Mouse (Mus musculus) frontal cortex, postnatal 36 days (tissue): ENCODE results near the gene Hjurp.
A peak's percentile ranks its signal among the peaks of the same experiment; 100 is the strongest.

ENCODE experiments used
- DNase-seq, 2 experiments: peaks; one replicate each; pipeline ENCODE4 v3.0.0; 2022; ENCODE audit warnings: low spot score in 2 of 2

Gene Hjurp

DNA sequence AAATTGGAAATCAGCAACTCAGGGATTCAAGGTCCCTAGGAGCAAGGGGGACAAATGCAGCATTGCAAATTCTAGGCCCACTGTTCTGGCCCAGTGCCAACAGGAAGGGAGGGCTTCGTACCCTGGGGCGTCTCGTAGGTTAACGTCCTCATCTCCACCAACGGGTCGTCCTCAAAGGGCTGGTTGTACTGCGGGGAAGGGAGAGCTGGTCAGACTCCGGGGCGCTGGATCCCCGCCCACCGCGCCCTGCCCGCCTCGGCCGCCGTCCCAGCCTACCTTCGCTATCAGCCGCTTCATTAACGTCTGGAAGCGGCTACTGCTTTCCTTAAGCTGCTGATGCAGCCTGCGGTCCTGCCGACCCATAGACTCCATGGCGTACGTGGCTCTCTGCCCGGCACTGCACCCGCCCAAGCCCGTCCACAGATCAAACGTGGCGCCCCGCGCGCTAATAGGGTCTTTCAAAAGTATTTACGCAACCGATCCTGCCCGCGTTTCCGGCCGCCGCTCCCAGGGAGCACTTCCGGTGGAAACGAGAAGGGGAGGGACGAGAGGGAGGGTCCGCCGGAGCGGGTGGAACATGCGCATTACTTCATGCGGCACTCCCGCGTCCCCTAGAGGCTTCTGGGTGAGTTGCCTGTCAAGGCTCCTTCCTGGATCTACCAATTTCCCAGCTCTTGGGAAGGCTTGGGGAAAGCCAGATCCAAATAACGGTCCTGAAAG, at the start of gene Hjurp, which contains the start of gene Trpm8:
Gene Hjurp (minus strand): TSS at position 536 of the 720 bp plus-strand sequence.
Gene Trpm8 (plus strand): TSS at position 564 of the 720 bp plus-strand sequence.
- peak; percentile 100 for DNase-seq

- no peak for DNase-seq
Observed at GRCm38 (mm10) chr1:88323101-88323500, 45.7 kb upstream of the Hjurp start.

DNA sequence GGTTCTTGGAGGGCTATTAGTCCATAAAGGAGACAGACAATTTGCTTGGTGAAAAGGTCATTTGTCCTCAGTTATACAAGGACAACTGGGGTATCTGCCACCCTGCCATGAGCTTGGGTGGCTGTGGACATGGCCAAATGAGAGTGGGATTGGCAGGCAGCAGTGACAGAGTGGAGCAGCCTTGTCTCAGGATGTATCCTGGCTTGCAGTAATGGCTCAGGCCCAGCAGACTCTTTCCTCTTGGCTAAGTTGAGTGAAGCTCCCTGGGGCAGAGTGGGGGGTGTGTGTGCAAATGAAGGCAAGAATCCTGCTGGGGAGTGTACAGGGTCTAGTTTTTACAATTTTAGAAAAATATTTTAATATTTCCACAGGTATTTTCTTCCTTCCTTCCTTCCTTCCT, 44.7 kb upstream of the Hjurp start:
- DNase-seq = no peak

DNA sequence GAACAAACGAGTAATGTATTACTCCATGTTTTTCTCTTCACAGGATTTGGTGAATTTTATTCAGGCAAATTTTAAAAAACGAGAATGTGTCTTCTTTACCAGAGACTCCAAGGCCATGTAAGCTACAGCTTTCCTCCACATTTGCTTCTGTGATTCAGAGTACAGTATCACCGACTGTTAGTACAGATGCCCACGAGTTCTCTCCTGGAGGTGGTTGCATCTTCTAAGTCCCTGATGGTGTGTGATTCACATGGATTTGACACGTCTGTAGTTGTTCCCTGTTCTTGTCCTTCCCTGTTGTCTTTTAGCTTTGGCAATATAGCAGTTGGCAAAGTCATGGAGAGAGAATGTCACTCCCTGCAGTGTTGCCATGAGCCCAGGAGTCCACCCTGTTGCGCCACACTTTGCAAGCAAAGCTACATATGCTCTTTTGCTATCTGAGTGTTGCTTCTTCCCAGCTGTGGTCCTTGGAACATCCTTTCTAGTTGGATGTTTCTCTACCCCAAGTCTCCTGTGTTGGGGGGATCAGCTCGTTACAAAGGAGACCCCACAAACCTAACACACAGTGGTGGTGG, 43.5 kb upstream of the Hjurp start:
- DNase-seq = peak in 1 of 2 experiments; percentile 13

DNA sequence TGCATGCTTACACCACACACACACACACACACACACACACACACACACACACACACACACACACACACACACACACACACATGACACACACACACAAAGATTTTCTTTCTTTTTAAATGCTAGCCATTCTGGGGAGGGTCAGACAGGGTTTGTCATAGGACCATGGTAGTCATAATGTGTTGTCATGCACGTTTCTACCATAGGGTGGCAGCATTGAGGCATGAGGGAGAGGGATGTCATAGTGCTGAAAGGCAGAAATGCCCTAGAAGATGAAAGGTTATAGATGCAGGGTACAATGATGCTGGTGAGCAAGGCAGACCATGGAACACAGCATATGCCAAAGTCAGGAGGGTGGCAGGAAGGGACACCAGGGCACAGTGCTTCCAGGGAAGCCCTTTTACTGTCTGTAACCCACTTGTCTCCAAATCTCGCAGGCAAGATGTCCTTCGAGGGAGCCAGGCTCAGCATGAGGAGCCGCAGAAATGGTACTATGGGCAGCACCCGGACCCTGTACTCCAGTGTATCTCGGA, 41.2 kb upstream of the Hjurp start:
- DNase-seq = peak; percentile 56 to 67

GRCm38 (mm10) chr1:88317279-88317678, 39.8 kb upstream of the Hjurp start:
- no peak for DNase-seq

GRCm38 (mm10) chr1:88310349-88310748, 32.9 kb upstream of the Hjurp start:
- no peak for DNase-seq

DNA sequence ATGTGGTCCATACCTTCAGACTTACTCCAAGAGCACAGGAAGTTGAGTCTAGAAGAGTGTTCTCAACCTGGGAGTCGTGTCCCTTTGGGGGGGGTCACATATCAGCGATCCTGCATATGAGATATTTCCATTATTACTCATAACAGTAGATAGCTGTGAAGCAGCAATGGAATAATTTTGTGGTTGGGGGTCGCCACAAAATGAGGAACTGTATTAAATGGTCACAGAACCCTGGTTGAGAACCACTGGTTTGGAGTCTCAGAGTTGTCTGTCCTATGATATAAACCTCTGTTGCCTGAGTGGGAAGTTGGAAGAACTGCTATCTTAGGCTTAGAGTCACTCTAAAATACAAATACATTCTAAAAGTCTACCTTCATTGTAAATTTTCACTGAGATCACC, 32.5 kb upstream of the Hjurp start:
- DNase-seq = no peak

DNA sequence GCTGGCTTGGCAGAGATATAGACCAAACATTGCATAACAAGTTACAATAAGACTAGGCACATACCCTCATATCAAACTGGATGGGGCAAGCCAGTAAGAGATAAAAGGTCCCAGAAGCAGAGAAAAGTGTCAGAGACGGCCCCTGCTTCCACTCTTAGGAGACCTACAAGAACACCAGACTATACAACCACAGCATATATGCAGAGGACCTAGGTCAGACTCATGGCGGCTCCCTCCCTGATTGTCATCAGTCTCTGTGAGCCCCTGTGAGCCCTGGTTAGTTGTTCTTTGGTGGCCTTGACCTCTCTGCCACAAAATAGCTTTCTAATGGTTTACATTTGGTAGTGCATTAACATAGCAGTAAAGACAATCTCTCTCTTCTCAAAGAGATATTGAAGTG, 31.6 kb upstream of the Hjurp start:
- no peak for DNase-seq

DNA sequence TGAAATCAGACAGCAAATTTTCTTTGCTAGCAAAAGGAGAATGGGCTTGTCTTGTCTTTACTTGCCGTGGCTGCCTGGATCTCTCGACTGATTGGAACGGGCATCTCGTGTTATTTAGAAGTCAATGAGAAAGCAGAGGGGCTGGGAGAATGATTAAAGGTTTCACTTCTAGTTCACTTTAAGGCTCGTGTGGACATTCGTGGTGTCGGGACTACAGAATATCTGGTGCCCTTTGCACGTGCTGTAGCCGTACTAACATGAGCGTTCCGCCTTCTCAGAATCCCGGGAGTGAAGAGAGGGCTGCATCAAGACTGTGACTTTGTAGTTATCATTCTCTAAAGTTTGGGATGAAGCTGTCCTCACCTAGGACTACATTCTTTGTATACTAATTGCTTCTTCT, 29.7 kb upstream of the Hjurp start:
- DNase-seq = no peak

DNA sequence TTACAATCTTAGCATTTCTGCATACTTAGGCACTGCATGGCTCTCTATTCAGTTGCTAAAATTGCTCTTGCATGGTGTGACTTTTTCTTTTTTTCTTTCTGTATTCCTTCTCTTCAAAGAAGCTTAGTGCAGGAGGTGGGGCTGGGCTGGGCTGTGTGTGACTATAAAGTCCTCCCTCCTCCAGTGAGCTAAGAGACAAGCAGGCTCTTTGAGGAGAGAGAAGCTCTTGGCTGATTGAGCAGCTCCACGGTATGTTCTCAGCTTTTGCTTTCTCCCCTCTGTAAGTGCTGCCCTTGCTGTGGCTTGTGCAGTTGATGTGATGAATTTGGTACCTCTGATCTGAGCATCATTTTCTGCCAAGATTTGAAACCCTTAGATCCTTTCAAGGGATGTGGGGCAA, 29.1 kb upstream of the Hjurp start:
- DNase-seq = no peak

GRCm38 (mm10) chr1:88305018-88305795, 27.8 kb upstream of the Hjurp start:
- no peak for DNase-seq

DNA sequence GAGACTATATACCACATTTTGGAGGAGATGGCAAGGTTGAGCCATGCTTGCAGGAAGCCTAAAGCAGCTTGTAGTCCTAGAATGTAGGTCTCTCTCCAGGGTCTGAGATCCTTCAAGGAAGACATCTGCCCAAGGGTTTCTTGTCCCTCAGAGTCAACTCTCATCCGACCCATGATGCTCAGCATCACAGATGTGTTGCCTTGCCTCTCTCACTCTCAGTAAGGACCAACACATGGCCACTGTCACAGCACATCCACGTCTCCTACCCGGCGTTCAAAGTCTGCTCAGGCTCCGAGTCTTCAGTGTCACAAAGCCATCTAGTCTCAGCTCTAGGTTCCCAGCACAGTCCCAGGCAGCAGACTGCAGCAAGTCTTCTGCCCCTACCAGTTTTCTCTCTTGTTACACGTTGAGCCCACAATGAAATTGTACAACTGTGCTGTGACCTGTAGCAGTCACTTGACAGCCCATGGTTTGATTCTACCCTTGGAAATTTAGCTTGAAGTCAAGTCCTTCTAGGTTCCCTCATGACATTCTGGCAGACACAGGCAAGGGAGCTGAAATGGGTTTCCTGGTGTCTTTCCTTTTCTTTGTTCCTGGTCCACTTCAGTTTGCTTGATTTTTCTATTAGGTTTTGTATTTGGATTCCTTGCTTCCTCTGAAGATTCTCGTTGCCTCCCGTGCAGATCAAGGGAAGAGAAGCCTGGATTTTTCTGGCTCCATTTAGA, 27.0 kb upstream of the Hjurp start:
- DNase-seq = no peak

- DNase-seq = no peak
Observed at GRCm38 (mm10) chr1:88303762-88304161, 26.3 kb upstream of the Hjurp start.

GRCm38 (mm10) chr1:88302057-88302740, 24.8 kb upstream of the Hjurp start:
- DNase-seq = no peak

DNA sequence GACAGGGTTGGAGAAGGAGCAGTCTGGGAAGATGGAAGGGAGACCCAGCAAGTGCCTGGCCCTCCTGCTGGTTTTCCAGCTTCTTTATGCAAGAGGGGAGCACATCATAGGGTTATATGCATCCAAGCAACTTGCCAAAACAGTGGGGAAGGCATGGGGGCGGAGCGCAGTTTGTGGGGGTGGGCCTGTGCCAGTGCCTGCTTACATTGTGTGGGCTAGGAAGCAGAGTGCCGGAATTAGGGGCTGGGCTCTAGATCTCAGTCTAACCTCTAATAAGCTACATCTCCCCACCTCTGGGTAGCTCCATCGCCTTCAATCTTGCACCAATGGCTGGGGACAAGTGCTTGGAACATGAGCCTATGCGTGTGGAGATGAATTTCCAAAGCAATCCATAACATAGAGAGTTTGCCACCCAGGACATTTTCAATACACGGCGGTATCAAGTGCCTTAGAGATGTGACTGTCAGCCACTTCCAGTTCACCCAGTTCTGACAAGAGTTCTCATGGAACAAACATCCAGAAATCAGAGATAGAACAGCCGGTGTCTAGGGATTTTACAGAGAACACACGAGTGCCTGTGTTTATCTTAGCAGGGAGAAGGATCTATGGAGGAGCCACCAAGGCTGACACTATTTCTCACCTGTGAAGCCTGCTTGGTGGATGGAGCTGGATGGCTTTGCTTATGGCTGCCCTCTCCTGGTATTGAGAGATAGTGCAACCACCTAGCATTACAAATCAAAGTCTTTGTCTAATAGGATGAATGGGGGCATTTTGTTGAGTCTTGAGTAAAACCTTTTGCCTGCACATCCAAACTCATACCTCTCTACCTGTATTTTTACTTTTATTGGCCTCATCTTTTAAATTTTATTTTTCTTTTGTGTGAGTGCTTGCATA, 23.9 kb upstream of the Hjurp start:
- DNase-seq = no peak

GRCm38 (mm10) chr1:88300301-88301050, 23.0 kb upstream of the Hjurp start:
- DNase-seq = no peak

GRCm38 (mm10) chr1:88299529-88299945, 22.1 kb upstream of the Hjurp start:
- DNase-seq = no peak
